Mouse (Mus musculus) embryo, embryonic 11 days (tissue): ENCODE results near the gene Kcnh5.

Source experiments
- DNase-seq: peaks from one replicate; pipeline ENCODE4 v3.0.0-alpha.2; 2015

Gene Kcnh5

GRCm38 (mm10) chr12:75176691-75177645 lies at the start of gene Kcnh5:
Kcnh5 (minus strand) TSS chr12:75177332.
- peak; percentile 87 for DNase-seq

- DNase-seq = no peak
These were observed 46.8 kb upstream of the Kcnh5 start for GRCm38 (mm10) chr12:75223966-75224365.

GRCm38 (mm10) chr12:75189413-75189812 lies 12.3 kb upstream of the Kcnh5 start:
- no peak for DNase-seq

GRCm38 (mm10) chr12:75182646-75183045 lies 5.5 kb upstream of the Kcnh5 start:
- DNase-seq = no peak

- DNase-seq = no peak
These were observed 2.4 kb upstream of the Kcnh5 start for GRCm38 (mm10) chr12:75179491-75179890.

- DNase-seq = peak; percentile 31
These were observed 506 bp upstream of the Kcnh5 start for GRCm38 (mm10) chr12:75177646-75178030.

- DNase-seq = no peak
These were observed 1.1 kb downstream of the Kcnh5 start for GRCm38 (mm10) chr12:75175931-75176565.

GRCm38 (mm10) chr12:75170970-75171369 lies 6.2 kb downstream of the Kcnh5 start:
- DNase-seq = peak; percentile 45

- DNase-seq = no peak
These were observed 24.0 kb downstream of the Kcnh5 start for GRCm38 (mm10) chr12:75153076-75153568.

- no peak for DNase-seq
These were observed 37.3 kb downstream of the Kcnh5 start for GRCm38 (mm10) chr12:75139792-75140191.

GRCm38 (mm10) chr12:75091921-75092320 lies 85.2 kb downstream of the Kcnh5 start:
- no peak for DNase-seq

GRCm38 (mm10) chr12:75090957-75091356 lies 86.2 kb downstream of the Kcnh5 start:
- no peak for DNase-seq

GRCm38 (mm10) chr12:75077175-75077574 lies 100.0 kb downstream of the Kcnh5 start:
- DNase-seq = no peak

- DNase-seq = no peak
These were observed 106.1 kb downstream of the Kcnh5 start for GRCm38 (mm10) chr12:75071043-75071442.

GRCm38 (mm10) chr12:75062571-75062970 lies 114.6 kb downstream of the Kcnh5 start:
- no peak for DNase-seq

- DNase-seq = peak; percentile 3
These were observed 115.4 kb downstream of the Kcnh5 start for GRCm38 (mm10) chr12:75061731-75062130.

- DNase-seq = no peak
These were observed 123.4 kb downstream of the Kcnh5 start for GRCm38 (mm10) chr12:75053731-75054130.

GRCm38 (mm10) chr12:75036694-75037093 lies 140.4 kb downstream of the Kcnh5 start:
- DNase-seq = no peak

GRCm38 (mm10) chr12:75031970-75032864 lies 144.9 kb downstream of the Kcnh5 start:
- DNase-seq = no peak

- no peak for DNase-seq
These were observed 205.9 kb downstream of the Kcnh5 start for GRCm38 (mm10) chr12:74971187-74971586.

- DNase-seq = no peak
These were observed 207.7 kb downstream of the Kcnh5 start for GRCm38 (mm10) chr12:74969420-74969819.

- DNase-seq = no peak
These were observed 210.9 kb downstream of the Kcnh5 start for GRCm38 (mm10) chr12:74966266-74966665.

- no peak for DNase-seq
These were observed 224.5 kb downstream of the Kcnh5 start for GRCm38 (mm10) chr12:74952661-74953060.
